Mouse (Mus musculus) embryonic stem cell, embryonic (primary cell): Measurements from ENCODE around the gene Aspg.

ENCODE experiments used
- CTCF ChIA-PET, 4 experiments: fragments of 300-600 bp in 2 of 4; fragments of 350-600 bp in 2 of 4; sonication (Branson Sonifier 250); formaldehyde crosslinking; loops; one replicate each; lab custom pipeline; 2022; ENCODE audit warnings: inconsistent platforms in 2 of 4; lab: Charles Lee
- POLR2A ChIA-PET, 4 experiments: fragments of 300-600 bp in 2 of 4; fragments of 350-600 bp in 2 of 4; sonication (Branson Sonifier 250); formaldehyde crosslinking; loops; one replicate each; lab custom pipeline; 2022; ENCODE audit warnings: antibody characterized with exemption in 4 of 4, inconsistent platforms in 1 of 4; lab: Charles Lee

The Aspg gene

DNA sequence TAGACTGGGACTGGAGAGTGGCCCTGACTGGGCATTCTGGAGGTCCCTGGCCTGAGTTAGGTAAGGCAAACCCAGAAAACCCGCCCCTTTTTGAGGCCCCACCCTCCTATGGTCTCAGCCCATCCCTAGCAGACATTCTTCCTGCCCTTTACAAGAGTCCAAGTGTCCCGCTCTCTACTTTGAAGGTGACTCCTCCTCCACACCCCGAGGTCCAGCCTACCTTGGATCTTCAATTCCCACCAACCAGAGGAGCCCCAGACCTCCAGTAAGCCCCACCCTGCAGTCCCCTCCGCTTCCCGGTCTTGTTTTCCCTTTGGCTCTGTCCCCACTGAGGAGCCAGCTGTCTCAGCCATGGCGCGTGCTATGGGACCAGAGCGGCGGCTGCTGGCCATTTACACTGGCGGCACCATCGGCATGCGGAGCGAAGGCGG, at the start of gene Aspg:
TSS of gene Aspg (plus strand) at position 139 of the 431 bp plus-strand sequence.
- ChIA-PET CTCF (interaction anchor here in 2 of 4 experiments (0.6 to 1.7 kb wide), 6 partner anchors 27 to 445 kb away, joined by 3 to 6 read pairs (median 4); no protein-coding TSS in a partner anchor), POLR2A (interaction anchor here in 2 of 4 experiments (0.6 to 1.2 kb wide), 2 partner anchors 140 to 1609 kb away, joined by 3 to 5 read pairs; partner anchors contain the start of gene Atp5mpl (in 1 of the 2))

DNA sequence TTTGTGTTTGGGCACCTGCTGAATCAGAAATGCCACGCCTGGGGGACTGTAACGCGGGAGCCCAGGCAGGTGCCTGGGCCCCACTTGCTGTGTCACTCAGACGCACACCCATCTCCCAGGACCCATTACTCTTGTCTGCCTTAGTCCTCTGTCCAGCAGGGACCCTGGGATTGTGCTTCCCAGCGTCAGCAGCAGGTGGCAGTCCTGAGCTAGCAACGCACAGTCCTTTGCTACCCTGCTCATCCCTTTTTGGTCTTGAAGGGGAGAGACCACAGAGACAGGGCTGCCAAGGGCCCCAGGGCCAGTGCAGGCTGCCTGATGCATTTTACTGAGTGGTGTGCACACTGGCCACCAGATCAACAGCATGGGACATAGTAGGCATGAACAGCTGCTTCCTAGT, 28.8 kb upstream of the Aspg start:
- POLR2A ChIA-PET: interaction anchor here in 1 of 4 experiments (0.9 kb wide), 1 partner anchor 107 kb away, joined by 3 read pairs; the partner anchor contains the start of gene Tdrd9
- CTCF ChIA-PET: interaction anchor here in 3 of 4 experiments (0.6 to 1.6 kb wide), 19 partner anchors 9 to 879 kb away, joined by 3 to 18 read pairs (median 4); no protein-coding TSS in a partner anchor

DNA sequence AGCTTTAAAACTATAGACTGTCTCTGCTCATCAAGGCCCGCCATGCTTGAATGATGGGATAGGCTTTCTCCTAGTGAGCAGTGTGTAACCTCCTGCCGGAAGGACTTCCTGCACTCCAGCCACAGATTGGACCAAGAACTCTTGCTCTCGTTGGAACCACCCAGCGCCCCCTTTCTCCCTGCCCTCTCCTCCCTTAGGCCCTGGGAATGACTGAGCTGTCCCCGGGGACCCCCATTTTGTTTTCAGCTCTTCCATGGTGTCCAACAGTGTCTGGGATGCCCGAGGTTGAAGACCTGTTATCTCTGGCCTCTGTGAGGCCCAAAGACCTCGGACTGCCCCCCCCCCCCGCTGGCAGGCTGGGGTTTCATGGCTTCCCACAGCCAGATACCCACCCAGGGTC, 26.6 kb upstream of the Aspg start:
- ChIA-PET POLR2A (interaction anchor here in 1 of 4 experiments (0.7 kb wide), 1 partner anchor 134 kb away, joined by 4 read pairs; no protein-coding TSS in a partner anchor), CTCF (interaction anchor here in 3 of 4 experiments (0.5 to 2.0 kb wide), 8 partner anchors 11 to 728 kb away, joined by 3 to 8 read pairs (median 3); no protein-coding TSS in a partner anchor)

- ChIA-PET CTCF (interaction anchor here in 3 of 4 experiments (0.6 to 2.0 kb wide), 9 partner anchors 10 to 680 kb away, joined by 3 to 14 read pairs (median 5); no protein-coding TSS in a partner anchor), POLR2A (interaction anchor here in 2 of 4 experiments (0.6 to 0.7 kb wide), 3 partner anchors 207 to 637 kb away, joined by 3 to 5 read pairs (median 5); no protein-coding TSS in a partner anchor)
These were observed 25.6 kb upstream of the Aspg start for GRCm38 (mm10) chr12:112080911-112081310.

GRCm38 (mm10) chr12:112082241-112082640, 24.2 kb upstream of the Aspg start:
- POLR2A ChIA-PET: interaction anchor here in 1 of 4 experiments (0.5 kb wide), 1 partner anchor 94 kb away, joined by 3 read pairs; no protein-coding TSS in a partner anchor
- CTCF ChIA-PET: no interaction called here

DNA sequence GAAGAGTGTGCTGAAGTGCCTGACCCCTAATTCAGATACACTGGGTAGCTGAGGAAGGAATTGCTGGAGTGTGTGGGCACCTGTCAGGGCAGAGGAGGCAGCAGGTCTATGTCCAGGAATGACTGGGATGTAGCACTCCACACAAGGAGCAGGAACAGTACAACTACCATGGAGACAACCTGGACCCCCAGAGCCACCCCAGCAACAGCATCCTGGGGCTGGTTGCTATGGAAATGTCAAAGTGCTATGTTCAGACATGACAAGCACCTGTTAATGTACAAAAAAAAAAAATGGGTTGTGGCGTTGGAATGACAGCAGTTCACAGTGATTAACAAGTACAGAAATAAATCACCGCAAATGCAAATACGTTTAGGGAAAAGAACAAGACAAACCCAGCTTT, 20.2 kb upstream of the Aspg start:
- ChIA-PET POLR2A (no interaction called here), CTCF (interaction anchor here in 1 of 4 experiments (0.7 kb wide), 1 partner anchor 9 kb away, joined by 3 read pairs; no protein-coding TSS in a partner anchor)

DNA sequence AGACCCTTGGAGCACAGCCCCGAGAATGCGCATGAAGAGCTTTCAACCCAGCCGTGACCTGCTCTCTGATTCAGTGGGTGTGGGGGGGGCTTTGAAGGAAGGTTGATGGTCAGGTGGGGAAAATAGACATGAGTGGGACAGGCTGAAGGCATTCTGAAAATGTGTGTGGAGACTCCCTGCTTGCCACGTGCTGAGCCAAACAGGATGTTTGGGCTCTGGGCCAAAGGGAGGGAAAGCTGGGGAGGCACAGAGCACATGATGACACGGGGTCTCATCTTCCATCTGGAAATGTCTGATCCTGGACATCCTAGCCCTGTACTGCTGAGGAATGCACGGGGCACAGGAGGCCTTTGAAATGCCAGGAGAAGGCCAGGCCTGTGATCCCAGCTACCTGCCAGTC, 19.8 kb upstream of the Aspg start:
- CTCF ChIA-PET: interaction anchor here in 1 of 4 experiments (0.7 kb wide), 1 partner anchor 9 kb away, joined by 3 read pairs; no protein-coding TSS in a partner anchor
- POLR2A ChIA-PET: no interaction called here

DNA sequence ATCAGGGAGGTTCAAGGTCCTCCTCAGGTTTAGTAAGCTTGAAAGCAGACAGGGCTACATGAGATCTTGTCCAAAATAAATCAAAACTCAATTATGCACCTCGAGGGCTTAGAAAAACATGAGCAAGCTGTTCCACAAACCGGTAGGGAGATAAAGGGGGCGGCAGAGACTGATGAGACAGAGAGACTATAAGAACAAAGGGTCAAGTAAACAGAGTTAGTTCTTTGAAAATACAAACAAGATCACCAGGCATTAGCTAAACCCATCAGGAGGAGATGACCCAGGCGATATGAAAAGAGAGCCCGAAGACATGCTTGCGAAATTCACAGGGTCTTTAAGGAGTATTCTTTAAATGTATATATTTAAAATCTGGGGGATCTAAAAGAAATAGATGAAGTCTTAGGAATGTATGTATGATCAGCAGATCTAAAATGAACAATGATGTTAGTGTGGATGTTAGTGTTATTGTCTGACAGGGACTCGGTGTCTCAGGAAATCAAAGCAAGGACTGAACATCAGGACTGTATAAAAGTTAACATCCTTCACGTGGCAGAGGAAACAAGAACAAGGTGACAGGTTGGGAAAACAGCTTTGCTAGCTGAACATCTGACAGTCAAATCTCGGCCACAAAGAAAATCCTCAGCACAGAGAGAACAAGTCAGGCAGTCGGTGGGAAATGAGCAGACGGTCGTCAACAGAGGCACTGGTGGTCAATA, 17.7 kb upstream of the Aspg start:
- POLR2A ChIA-PET: interaction anchor here in 2 of 4 experiments (0.6 to 1.5 kb wide), 2 partner anchors 11 to 90 kb away, joined by 3 to 4 read pairs; no protein-coding TSS in a partner anchor
- CTCF ChIA-PET: interaction anchor here in 2 of 4 experiments (0.5 to 1.0 kb wide), 2 partner anchors 13 to 15 kb away, joined by 4 read pairs; no protein-coding TSS in a partner anchor

- POLR2A ChIA-PET: no interaction called here
- CTCF ChIA-PET: interaction anchor here in 3 of 4 experiments (0.8 to 1.5 kb wide), 5 partner anchors 10 to 352 kb away, joined by 3 to 18 read pairs (median 3); no protein-coding TSS in a partner anchor
These were observed 15.4 kb upstream of the Aspg start for GRCm38 (mm10) chr12:112091054-112091453.

DNA sequence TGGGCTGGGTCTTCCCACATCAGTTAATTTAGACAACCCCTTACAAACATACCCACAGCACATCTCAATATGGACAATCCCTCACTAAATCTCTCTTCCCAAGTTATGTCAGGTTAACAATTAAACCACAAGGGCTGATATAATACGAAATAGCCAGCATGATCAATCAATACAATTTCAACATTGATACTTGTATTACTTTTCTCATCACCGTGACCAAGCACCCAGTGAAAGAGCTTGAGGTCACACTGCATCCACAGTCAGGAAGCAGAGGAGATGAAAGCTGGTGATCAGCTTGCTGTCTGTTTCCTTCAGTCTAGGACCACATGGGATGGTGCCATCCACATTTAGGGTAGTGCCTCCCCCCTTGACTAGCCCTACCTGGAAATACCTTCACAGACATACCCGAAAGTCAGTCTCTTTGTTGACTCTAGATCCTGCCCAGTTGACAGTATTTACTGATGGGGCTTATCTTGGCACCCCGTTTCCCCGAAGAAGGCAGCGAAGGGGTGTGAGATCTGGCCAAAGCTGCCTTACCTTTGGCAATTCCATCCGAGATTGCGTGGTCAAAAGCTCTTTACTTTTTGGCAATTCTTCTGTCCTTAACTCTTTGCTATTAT, 12.1 kb upstream of the Aspg start:
- CTCF ChIA-PET: interaction anchor here in 1 of 4 experiments (0.6 kb wide), 1 partner anchor 17 kb away, joined by 5 read pairs; no protein-coding TSS in a partner anchor
- POLR2A ChIA-PET: no interaction called here

DNA sequence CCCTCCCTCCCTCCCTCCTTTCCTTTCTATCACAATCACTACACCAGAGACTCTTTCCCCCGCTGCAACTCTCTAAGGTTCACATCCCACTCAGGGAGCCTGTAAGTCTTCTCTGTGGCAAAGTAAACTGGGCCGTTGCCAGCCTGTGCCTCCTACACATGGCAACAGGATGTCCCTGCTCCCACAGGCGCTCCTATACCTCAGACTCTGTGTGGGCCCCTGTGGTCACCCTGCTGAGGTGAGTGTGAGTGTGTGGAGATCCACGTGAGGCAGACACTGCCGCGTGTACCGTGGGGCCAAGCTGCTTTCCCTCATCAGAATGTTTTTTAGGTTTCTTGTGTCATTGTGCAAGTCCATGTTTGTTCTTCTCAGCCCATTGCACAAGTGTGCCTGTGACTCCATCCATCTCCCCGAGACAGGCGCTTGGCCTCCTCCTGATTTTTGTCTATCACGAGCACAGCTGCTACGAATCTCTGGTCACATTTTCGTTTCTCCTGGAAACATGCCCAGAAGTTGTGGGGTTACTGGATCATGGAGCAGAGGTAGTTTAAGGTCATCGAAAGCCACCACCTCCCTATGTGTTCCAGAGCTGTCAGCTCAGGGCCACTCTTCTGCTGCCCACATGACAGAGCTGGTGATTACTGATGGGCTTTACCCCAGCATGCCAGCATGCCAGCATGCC, 10.3 kb upstream of the Aspg start:
- ChIA-PET CTCF (interaction anchor here in 2 of 4 experiments (0.7 to 1.0 kb wide), 2 partner anchors 18 to 86 kb away, joined by 3 read pairs; no protein-coding TSS in a partner anchor), POLR2A (interaction anchor here in 1 of 4 experiments (1.1 kb wide), 1 partner anchor 9 kb away, joined by 4 read pairs; no protein-coding TSS in a partner anchor)

DNA sequence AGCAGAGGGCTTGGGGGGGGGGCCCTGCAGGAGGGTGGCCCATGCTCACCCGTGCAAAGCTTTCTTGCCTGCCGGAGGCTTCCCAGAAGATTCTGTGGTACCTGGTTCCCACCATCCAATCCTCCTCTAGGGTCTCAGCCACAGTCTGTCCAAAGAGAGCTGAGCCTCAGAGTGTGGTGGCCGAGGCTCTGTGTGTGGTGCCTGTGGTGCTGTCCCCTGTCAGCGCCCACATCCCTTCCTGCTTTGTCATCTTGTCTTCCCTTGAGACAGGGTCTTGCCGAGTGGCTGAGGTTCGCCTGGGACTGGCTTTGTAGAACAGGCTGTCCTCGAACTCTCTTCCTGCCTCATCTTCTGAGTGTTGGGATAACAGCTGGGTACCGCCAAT, 9.8 kb upstream of the Aspg start:
- ChIA-PET CTCF (interaction anchor here in 3 of 4 experiments (0.5 to 1.0 kb wide), 4 partner anchors 16 to 440 kb away, joined by 3 to 14 read pairs (median 3); no protein-coding TSS in a partner anchor), POLR2A (interaction anchor here in 1 of 4 experiments (1.1 kb wide), 1 partner anchor 8 kb away, joined by 4 read pairs; no protein-coding TSS in a partner anchor)

DNA sequence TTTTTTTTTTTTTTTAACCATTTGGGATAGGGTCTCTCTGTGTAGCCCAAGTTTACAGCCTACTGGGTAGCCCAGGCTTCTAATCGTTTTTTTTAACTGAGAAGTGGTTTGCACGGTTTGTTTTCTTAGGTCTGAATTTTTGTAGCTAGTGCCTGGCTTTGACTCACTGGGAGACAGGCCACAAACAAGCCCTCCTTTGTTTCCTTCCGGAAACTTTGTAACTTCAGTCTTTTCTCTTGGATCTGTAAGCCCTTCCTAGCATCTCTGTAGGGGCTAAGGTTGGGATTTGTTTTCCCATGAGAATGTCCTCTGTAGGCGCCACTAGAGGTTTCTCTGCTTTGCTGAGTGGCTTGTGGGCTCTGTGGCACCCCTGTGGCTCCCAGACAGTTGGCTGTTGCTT, 6.4 kb upstream of the Aspg start:
- POLR2A ChIA-PET: no interaction called here
- CTCF ChIA-PET: interaction anchor here in 2 of 4 experiments (0.7 to 1.0 kb wide), 5 partner anchors 27 to 1169 kb away, joined by 3 to 4 read pairs (median 3); no protein-coding TSS in a partner anchor

- POLR2A ChIA-PET: interaction anchor here in 1 of 4 experiments (0.7 kb wide), 1 partner anchor 22 kb away, joined by 3 read pairs; no protein-coding TSS in a partner anchor
- CTCF ChIA-PET: interaction anchor here in 3 of 4 experiments (0.7 to 1.6 kb wide), 6 partner anchors 11 to 526 kb away, joined by 3 to 4 read pairs (median 4); no protein-coding TSS in a partner anchor
These were observed 5.4 kb upstream of the Aspg start for GRCm38 (mm10) chr12:112101045-112101444.

GRCm38 (mm10) chr12:112103179-112103578, 3.3 kb upstream of the Aspg start:
- ChIA-PET POLR2A (no interaction called here), CTCF (interaction anchor here in 2 of 4 experiments (2.1 to 2.3 kb wide), 2 partner anchors 11 kb away, joined by 8 to 9 read pairs; no protein-coding TSS in a partner anchor)

GRCm38 (mm10) chr12:112104890-112105289, 1.6 kb upstream of the Aspg start:
- POLR2A ChIA-PET: interaction anchor here in 1 of 4 experiments (1.7 to 2.0 kb wide), 2 partner anchors 8 to 9 kb away, joined by 4 to 5 read pairs; no protein-coding TSS in a partner anchor

DNA sequence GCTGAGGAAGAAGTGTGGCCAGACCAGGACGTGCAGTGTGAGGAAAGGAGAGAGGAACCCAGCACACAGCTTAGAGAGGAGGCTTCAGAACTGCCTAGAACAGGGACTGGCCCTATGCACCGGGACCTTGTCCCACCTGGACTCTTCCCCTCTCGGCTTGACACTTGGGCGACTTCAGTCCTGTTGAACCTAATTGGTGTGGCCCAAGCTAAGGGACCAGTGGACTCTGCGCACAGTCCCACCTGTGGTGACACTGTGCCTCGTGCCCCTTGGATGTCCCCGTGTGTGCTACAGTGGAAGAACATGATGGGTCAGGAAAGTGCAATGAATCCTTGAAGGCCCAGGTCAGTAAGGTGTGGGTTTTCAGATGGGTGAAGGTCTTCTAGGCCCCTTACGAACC, 1.2 kb downstream of the Aspg start:
- CTCF ChIA-PET: interaction anchor here in 1 of 4 experiments (0.9 to 1.7 kb wide), 3 partner anchors 19 to 292 kb away, joined by 3 to 6 read pairs (median 4); no protein-coding TSS in a partner anchor
- POLR2A ChIA-PET: interaction anchor here in 2 of 4 experiments (0.7 to 1.2 kb wide), 2 partner anchors 141 to 538 kb away, joined by 3 read pairs; partner anchors contain the start of gene Atp5mpl (in 1 of the 2)

More at GRCm38 (mm10) chr12:112104890-112105289, 1.6 kb upstream of the Aspg start:
- CTCF ChIA-PET: interaction anchor here in 2 of 4 experiments (0.5 to 2.3 kb wide), 2 partner anchors 9 to 515 kb away, joined by 7 to 9 read pairs; partner anchors contain the start of gene Adssl1 (in 1 of the 2)
